Mouse (Mus musculus): Measurements from ENCODE around the gene Wwp2. TPM values are rescaled to one million over a fixed set of nuclear protein-coding genes. Genes with fewer than 3 reads are reported as not detected.

Wwp2 gene
- polyA plus RNA-seq, 1 experiment: 62.7 TPM

- TF ChIP-seq CTCF (IDR thresholded peaks at IDR 0.05; ENCODE audit: insufficient read depth, low read length): peak; percentile 61
- peak; percentile 90; the same call in 1 of the 2 replicates for TF ChIP-seq POLR2A (IDR thresholded peaks at IDR 0.05; ENCODE audit: borderline replicate concordance, extremely low read depth, low read depth, low read length)
- DNase-seq: peak; percentile 95
- H3K4me3 ChIP-seq (replicated peaks; ENCODE audit: extremely low read depth, low read depth, low read length): peak within 1 kb of the TSS; percentile 81
- 0 out of 2 replicates have a peak, but pooled peaks cover 4% of the 10 kb centered on the region for H3K4me1 ChIP-seq (ENCODE audit: control insufficient read depth, insufficient read depth, low read length)
- WGBS: under 1% methylated on average over 50 of the region's 50 CpGs
Observed at GRCm38 (mm10) chr8:107424597-107425229, 11.5 kb upstream of the Wwp2 start, which contains the start of gene Nob1. Gene Nob1, minus strand, starts transcription at chr8:107425051.

- Histone ChIP-seq H3K4me1 (ENCODE audit: control insufficient read depth, insufficient read depth, low read length) (0 out of 2 replicates have a peak, but pooled peaks cover 4% of the 10 kb centered on the region), H3K4me3 (replicated peaks; ENCODE audit: extremely low read depth, low read depth, low read length) (no peak overlapping the region)
- TF ChIP-seq POLR2A (IDR thresholded peaks at IDR 0.05; ENCODE audit: borderline replicate concordance, extremely low read depth, low read depth, low read length) (no peak), CTCF (IDR thresholded peaks at IDR 0.05; ENCODE audit: insufficient read depth, low read length) (no peak)
- DNase-seq: no peak
- 39% methylated on average over 8 of the region's 8 CpGs for WGBS
Observed at GRCm38 (mm10) chr8:107425230-107425597, 11.0 kb upstream of the Wwp2 start.

GRCm38 (mm10) chr8:107430821-107431220 is 5.3 kb upstream of the Wwp2 start:
- H3K4me3 ChIP-seq (replicated peaks; ENCODE audit: extremely low read depth, low read depth, low read length): no peak overlapping the region
- no peak for DNase-seq
- 81% methylated on average over 8 of the region's 8 CpGs for WGBS
- H3K4me1 ChIP-seq (ENCODE audit: control insufficient read depth, insufficient read depth, low read length): no peaks in the 10 kb centered on the region
- TF ChIP-seq CTCF (IDR thresholded peaks at IDR 0.05; ENCODE audit: insufficient read depth, low read length): no peak
- TF ChIP-seq POLR2A (IDR thresholded peaks at IDR 0.05; ENCODE audit: borderline replicate concordance, extremely low read depth, low read depth, low read length): no peak

DNA sequence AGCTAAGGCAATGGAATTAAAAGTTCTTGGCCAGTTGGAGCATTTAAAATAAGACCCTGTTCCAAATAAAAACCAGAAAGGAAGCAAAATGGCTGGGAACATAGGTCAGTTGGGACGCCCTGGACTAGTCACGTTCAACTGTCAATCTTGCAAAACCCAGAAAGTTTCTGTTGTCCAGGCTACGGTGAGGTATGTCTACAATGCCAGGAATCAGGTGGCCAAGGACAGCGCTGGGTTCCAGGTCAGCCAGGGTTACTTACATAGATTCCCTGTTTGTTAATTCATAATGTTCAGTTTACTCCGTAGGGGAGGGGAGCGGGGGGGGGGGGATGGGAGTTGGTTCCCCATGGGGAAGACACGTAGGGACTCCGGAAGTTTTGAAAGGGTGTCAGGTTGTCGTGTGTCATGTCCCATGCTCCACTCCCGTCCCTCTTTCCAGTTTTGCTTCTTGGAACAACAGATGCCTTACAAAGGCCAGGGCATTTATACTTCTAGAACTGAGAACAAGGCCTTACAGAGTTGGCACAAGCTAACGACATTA is 674 bp upstream of the Wwp2 start:
- Histone ChIP-seq H3K4me1 (ENCODE audit: control insufficient read depth, insufficient read depth, low read length) (peaks cover 5% of the 10 kb centered on the region), H3K4me3 (replicated peaks; ENCODE audit: extremely low read depth, low read depth, low read length) (peak overlapping the region; percentile 96)
- TF ChIP-seq CTCF (IDR thresholded peaks at IDR 0.05; ENCODE audit: insufficient read depth, low read length) (no peak), POLR2A (IDR thresholded peaks at IDR 0.05; ENCODE audit: borderline replicate concordance, extremely low read depth, low read depth, low read length) (no peak)
- WGBS: 26% methylated on average over 11 of the region's 11 CpGs
- DNase-seq: no peak

- peak; percentile 11 for DNase-seq
- TF ChIP-seq POLR2A (IDR thresholded peaks at IDR 0.05; ENCODE audit: borderline replicate concordance, extremely low read depth, low read depth, low read length) (no peak), CTCF (IDR thresholded peaks at IDR 0.05; ENCODE audit: insufficient read depth, low read length) (no peak)
- WGBS: 5% methylated on average over 16 of the region's 16 CpGs
- peaks cover 5% of the 10 kb centered on the region for H3K4me1 ChIP-seq (ENCODE audit: control insufficient read depth, insufficient read depth, low read length)
- peak overlapping the region; percentile 96 for H3K4me3 ChIP-seq (replicated peaks; ENCODE audit: extremely low read depth, low read depth, low read length)
Observed at GRCm38 (mm10) chr8:107436841-107437421, 766 bp downstream of the Wwp2 start.

DNA sequence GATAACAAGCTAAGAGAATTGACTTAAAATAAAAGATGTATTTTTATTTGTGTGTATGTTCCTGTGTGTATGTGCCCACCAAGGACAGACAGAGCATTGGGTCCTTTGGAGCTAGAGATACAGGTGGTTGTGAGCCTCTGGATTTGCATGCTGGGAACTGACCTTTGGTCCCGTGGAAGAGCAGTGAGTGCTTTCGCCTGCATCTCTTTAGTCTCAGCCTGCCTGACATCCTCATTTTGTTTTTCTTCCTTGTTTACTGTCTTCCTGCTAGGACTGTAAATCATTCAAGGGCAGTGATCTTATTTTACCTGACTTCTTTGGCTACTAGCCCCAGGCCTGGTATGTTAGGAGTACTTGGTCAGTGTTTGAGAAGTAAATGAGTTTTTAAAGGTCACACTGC is 1.5 kb downstream of the Wwp2 start:
- H3K4me3 ChIP-seq (replicated peaks; ENCODE audit: extremely low read depth, low read depth, low read length): no peak overlapping the region
- DNase-seq: no peak
- peaks cover 5% of the 10 kb centered on the region for H3K4me1 ChIP-seq (ENCODE audit: control insufficient read depth, insufficient read depth, low read length)
- TF ChIP-seq CTCF (IDR thresholded peaks at IDR 0.05; ENCODE audit: insufficient read depth, low read length) (no peak), POLR2A (IDR thresholded peaks at IDR 0.05; ENCODE audit: borderline replicate concordance, extremely low read depth, low read depth, low read length) (no peak)
- 66% methylated on average over 2 of the region's 2 CpGs for WGBS

DNA sequence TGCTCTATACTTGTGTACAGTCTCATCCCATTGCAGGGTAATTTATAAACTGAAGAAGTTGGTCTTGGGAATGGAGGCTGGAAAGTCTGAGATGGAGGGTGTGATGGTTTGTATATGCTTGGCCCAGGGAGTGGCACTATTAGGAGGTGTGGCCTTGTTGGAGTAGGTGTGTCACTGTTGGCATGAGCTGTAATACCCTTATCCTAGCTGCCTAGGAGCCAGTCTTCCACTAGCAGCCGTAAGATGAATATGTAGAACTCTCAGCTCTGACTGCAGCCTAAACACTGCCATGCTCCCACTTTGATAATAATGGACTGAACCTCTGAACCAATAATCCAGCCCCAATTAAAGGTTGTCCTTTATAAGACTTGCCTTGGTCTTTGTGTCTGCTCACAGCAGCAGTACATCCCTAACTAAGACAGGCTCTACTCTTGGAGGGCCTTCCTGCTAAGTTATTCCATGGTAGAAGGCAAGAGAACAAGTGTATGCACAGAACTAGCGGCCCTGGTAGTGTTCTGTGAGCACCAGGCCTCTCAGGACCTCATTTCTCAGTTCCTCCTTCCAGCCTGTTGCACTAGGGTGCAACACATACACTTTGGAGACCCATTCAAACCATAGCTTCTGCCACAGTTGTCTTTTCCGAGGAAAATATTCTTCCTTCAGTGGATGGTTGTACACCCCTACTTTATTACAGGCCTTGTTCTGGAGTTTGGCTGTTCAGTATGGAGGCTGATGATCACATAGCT is 3.9 kb downstream of the Wwp2 start:
- H3K4me1 ChIP-seq (ENCODE audit: control insufficient read depth, insufficient read depth, low read length): peaks cover 7% of the 10 kb centered on the region
- no peak overlapping the region for H3K4me3 ChIP-seq (replicated peaks; ENCODE audit: extremely low read depth, low read depth, low read length)
- no peak for DNase-seq
- no peak for TF ChIP-seq CTCF (IDR thresholded peaks at IDR 0.05; ENCODE audit: insufficient read depth, low read length)
- no peak for TF ChIP-seq POLR2A (IDR thresholded peaks at IDR 0.05; ENCODE audit: borderline replicate concordance, extremely low read depth, low read depth, low read length)
- WGBS: 72% methylated on average over 3 of the region's 3 CpGs

DNA sequence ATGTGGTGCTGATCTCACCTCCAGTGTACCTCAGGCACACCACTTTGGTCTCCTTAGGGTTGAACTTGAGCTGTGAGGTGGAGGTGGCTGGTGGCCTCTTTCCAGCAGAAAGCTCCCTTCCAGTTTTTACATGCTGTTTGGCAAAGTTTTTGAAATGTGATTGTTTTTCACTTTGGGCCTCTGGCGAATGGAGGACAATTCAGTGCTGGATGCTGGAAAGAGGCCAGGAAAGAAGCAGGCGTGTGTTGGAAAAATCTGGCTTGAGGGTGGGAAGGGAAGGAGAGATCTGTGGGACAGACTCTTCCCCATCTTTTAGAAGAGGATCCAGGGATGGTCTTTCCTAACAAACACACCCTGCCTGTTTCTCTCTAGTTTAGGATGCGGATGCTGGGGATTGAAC is 8.5 kb downstream of the Wwp2 start:
- TF ChIP-seq POLR2A (IDR thresholded peaks at IDR 0.05; ENCODE audit: borderline replicate concordance, extremely low read depth, low read depth, low read length): no peak
- H3K4me3 ChIP-seq (replicated peaks; ENCODE audit: extremely low read depth, low read depth, low read length): no peak overlapping the region
- DNase-seq: no peak
- 41% methylated on average over 3 of the region's 3 CpGs for WGBS
- peaks cover 2% of the 10 kb centered on the region; the same call in 1 of the 2 replicates for H3K4me1 ChIP-seq (ENCODE audit: control insufficient read depth, insufficient read depth, low read length)

GRCm38 (mm10) chr8:107447713-107448112 is 11.5 kb downstream of the Wwp2 start:
- Histone ChIP-seq H3K4me1 (ENCODE audit: control insufficient read depth, insufficient read depth, low read length) (peaks cover 2% of the 10 kb centered on the region; the same call in 1 of the 2 replicates), H3K4me3 (replicated peaks; ENCODE audit: extremely low read depth, low read depth, low read length) (no peak overlapping the region)
- no peak for TF ChIP-seq POLR2A (IDR thresholded peaks at IDR 0.05; ENCODE audit: borderline replicate concordance, extremely low read depth, low read depth, low read length)
- no peak for TF ChIP-seq CTCF (IDR thresholded peaks at IDR 0.05; ENCODE audit: insufficient read depth, low read length)
- no peak for DNase-seq

All from lung, adult 2 months (tissue).